Mouse (Mus musculus) ovary, postnatal 10 days (tissue): ENCODE measurements around the gene Plscr2.

Source experiments
- DNase-seq: peaks from one replicate; pipeline ENCODE4 v3.0.0; 2022; ENCODE audit warnings: low spot score

Plscr2 gene

DNA sequence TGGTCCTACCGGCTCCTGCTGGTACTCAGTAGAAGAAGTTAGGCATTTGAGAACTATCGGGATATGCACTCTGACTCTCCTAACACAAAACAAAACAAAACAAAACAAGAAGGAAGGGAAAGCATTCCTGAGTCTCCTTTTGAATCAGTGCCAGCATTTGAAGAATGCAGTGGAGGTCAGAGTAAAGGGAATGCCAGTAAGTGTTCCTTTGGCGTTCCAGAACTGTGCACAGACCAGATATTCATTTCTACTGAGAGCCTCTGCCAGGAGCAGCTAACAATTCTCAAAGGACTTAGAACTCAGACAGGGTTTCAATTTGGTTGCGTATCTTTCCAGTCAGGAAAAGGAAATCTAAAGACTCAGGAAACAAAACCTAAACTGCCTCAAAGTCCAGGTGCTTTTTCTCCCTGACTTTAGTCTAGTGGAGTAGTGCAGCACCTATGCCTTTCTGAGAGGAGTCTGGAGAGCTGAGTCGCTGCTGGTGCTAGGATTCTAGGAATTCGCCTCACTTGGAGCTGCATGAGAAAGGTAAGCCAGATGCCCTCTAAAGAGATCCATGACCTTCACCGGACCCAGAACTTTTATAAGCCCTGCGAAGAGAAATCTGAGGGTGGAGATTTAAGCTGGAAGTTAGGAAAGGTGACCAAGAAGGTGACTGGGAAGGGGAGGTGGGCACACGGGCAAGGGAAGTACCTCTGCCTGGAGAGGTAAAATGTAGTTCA, at the start of gene Plscr2:
TSS of gene Plscr2 (plus strand) at position 117 of the 722 bp plus-strand sequence.
- no peak for DNase-seq

DNA sequence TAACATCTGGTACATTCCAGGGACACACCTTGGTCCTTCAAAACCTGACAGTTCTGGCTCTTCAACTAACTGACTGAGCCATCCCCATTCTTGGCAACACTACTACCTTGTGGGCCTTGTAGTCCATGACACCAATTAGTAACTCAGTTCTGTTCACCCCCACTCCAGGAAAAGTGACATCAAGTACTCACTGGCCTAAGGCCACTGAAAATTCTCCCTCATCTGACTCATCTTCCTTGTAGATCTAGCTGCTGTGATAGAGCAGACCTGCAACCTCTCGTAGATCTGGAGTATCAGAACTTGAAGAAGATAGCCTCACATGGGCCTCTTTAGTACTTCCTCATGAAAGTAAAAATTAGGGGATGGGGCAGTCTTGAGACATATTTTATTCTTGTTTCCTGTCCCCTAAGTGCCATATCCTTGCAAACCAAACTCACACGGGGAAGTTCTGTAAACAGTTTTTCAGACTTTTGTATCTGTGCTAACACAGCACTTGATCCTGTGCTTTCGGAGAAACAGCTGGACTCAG, 49.2 kb upstream of the Plscr2 start:
- DNase-seq: no peak

DNA sequence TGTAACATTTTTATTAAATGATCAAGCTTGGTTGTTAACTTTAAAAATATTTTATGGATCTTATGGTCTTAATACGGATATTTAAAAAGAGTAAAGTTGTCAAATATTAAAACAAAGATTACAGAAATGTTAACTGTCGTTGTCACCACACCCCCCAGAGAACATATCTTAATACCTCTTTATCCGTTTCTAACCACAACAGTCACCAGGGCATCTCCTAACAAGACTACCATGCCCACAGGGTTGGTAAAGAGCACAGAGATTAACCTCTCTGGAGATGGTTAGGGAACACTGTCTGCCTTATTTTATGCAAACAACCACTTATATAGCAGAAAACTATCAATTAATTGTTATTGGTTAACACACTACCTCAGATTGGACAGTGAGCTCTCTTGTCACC, 48.6 kb upstream of the Plscr2 start:
- no peak for DNase-seq

DNA sequence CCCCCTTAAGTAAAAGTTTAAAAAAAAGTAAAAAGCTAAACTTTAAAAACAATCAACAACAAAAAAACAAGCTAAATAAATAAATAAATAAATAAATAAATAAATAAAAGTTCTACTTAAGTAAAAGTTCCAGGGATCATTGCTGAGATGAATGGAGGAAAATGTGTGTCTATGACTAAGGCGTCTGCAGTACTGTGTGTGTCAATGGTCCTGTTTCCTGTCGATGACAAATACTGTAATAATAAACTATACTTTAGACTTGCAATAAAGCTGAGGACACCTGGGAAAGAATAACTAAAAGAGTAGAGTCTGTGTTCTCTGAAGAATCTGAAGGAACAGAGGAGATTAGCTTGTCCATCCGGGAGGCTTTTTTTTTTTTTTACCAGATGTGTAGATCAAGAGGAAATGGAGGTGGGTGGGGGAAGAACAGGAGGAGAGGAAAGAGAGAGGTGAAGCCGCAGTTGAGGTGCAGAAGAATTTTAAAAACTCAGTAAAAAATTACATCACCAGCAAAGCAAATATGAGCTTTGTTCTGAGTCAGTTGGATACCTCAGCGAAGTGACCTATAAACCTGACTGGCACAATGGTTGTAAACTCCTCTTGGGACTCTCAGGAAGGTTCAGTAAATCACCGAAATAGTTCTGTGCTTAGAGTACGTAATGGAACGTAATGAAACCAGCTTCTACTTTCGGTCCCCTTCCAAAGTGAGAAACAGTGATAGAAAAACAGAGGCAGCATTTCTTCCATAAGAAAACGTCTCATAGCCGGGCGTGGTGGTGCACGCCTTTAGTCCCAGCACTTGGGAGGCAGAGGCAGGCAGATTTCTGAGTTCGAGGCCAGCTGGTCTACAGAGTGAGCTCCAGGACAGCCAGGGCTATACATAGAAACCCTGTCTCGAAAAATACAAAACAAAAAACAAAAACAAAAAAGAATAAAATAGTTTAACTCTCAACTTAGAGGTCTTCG, 46.3 kb upstream of the Plscr2 start:
- DNase-seq: no peak

DNA sequence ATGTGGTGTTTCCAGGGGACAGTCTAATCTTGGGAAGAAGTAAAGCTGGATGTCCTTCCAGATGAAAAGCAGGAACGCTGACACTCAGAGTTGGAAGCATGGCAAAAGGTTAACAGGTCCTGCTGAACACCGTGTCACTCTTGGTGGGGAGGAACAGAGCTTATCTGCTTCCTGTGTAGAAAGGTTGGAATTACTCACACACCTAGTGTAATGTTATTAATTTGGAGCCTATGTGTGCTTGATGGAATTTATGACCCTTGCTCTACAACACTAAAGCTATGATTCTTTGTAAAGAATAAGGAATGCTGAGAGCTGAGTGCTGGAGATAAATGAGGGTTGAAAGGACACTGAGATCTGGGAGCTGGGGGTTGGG, 45.6 kb upstream of the Plscr2 start:
- no peak for DNase-seq

DNA sequence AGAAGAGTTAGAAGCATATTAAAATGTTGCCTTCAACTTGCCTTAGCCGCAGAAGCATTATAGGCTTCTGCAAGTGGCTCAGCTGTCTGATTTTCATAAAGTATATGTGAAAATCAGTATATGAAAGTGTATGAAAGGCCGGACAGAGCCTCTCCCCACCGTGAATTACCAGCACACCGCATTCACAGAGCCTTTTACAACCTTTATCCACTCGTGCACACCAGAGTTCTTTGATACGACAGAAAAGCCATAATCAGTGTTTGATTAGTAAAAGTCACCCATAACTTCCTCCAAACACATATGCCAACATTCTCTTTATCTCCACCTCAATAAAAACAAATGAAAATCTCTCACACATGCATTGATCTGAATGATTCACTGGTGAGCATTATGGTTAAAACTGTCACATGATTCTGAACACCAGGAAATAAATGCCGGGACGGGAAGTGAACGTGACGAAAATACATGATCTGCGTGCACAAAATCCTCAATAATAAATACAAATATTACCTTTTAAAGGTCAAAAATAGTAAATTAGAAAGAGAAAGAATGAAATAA, 40.4 kb upstream of the Plscr2 start:
- no peak for DNase-seq

DNA sequence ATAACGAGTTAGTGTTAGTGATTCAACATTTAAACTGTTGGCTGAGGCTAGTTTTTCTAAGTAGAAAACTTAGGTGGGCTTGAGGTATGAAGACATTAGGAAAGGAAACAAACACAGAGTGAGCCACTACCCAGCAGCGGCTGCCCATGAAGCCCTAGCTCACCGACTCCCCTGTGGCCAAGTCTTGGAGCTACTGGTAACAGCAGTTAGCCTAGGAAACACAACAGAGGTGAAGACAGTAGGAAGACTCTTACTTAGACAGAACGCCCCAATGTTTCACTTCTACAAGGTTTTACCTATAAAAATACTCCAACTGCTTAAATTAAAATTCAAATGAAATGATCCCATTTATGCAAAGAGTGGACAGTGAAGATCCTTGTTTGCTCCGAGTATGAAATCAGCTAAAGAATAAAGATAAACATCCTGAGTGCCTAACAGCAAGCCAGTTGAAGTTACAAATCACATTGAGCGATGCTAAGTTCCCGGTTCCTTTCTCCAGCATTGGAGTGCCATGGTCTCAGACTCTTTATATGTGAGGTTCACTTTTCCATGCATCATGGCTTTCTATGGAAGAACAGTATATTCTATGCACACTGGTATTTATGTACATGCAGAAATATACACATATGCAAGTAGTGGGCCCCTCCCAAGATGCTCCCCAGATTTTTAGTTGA, 26.5 kb upstream of the Plscr2 start:
- no peak for DNase-seq

DNA sequence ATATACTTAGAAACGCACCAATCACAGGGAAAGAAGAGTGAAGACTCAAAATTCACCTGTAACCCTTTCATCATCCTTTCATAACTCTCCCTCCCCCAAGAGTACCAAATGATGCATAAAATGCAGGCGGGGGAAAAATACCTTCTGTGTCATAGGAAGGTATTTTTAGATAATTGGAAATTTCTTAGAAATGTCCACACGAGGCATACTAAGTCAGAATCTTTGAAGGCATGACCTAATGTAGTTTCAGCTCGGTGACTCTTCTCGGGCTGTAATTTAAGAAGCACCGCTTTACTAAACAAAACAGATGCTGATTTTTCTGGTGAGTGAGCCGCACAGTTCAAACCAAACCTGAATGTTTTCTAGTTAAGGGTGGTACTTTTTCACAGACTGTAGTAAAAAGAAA, 26.0 kb upstream of the Plscr2 start, which contains the start of gene Plscr1:
TSS of gene Plscr1 (plus strand) at position 304 of the 406 bp plus-strand sequence.
- DNase-seq: no peak

DNA sequence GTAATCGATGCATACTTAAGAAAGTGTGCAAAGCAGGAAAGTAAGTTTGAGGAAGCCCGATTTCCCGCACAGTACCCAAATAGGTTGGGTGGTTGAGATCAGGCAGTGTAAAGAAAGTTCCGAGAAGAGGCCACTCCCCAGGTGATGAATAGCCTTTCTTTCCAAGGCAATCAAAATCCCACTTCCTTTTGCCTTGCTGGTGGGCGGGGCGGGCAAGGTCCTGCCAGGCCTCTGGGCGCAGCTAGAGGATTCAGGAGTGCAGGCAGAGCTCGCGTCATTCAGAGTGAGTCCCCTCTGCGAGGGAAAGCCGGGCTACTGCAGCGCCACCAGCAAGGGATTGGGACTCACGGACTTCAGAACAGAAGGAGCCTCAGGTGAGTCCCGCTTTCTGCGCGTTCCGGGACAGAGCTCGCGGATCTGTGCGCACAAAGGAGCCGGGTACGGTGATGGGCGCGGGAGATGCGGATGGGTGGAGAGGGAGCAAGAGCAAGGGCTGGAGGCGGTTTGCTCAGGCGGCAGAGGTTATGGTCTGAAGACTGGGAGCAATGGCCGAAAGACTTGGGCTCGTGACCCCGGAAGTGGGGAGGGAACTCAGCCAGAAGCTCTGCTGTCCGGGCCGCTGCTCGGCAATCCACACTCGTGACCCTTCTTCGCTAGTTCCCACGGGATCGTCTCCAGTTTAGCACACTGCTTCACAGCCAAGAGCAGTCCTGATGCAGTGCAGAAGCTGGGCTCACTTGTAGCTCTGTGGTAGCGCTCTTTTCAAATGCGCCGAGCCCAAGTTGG, 25.2 kb upstream of the Plscr2 start:
- DNase-seq: peak; percentile 60

DNA sequence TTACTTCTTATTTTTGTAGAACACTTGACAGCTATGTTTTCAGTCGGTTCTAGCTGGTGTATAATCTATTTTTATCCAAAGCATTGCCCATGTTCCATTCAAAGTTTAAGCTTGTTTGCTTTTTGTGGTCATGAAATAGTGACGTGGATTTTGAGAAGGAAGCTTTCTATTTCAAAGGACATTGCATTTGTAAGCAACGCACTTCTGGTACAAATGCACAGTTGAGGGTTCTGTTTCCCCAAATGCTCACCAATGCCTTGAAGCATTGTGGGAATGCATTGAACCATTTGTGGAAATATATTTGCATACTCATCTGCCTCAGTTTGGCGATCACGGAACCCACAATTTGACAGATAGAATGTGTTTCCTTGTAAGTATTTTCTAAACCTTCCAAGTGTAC, 22.7 kb upstream of the Plscr2 start:
- no peak for DNase-seq

DNA sequence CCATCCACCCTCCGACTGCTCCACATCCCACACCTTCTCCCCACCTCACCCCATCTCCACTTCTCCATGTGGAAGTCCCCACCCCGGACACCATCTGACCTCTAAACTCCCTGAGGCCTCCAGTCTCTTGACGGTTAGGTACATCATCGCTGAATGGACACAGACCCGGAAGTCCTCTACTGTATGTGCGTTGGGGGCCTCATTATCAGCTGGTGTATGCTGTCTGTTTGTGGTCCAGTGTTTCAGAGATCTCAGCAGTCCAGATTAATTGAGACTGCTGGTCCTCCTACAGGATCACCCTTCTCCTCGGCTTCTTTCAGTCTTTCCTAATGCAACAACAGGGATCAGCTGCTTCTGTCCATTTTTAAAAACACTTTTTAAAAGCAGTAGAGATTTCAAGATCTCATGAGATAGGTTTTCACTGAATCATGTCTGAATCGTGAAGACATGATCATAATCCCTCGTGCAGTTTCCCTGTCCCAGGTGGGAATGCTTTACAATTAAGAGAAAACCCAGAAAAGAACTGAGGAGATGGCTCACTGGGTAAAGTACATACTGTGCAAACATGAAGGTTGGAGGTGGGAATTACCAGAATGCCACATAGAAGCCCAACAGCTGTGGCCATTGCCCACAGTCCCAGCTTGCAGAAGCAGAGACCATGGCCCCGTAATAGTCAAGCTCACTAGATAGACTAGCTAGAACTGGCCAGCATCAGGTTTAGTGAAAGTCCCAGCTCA, 21.6 kb upstream of the Plscr2 start:
- no peak for DNase-seq

DNA sequence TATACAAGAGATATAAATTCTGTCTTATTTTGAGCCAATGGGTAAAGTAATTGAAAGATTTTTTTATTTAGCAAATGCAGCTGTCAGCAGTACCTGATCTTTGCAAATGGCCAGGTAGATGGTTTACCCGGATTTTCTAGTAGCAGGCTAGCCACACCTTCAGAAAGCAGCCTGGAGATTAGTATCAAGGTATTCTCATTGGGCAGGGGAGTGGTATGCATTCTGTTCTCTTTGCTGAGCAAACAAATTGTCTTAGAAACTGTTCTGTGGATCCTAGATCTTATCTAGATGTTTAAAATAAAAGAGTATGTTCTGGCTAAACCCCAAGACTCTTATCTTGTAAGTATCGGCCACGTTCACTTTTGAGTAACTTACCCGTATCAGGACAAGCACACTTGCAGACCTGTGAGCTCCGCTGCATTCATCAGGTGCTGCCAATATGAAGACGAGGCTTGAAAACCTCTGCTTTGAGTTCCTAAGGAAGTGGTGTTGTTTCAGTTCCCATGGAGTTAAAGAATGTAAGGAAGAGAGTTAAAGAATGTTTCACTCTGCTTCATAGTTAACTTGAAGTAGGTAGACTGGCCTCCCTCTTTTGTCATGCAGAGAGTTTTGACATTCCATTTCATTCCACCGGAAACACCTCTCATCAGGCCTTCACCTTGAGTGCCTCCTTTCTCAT, 14.8 kb upstream of the Plscr2 start:
- DNase-seq: no peak

DNA sequence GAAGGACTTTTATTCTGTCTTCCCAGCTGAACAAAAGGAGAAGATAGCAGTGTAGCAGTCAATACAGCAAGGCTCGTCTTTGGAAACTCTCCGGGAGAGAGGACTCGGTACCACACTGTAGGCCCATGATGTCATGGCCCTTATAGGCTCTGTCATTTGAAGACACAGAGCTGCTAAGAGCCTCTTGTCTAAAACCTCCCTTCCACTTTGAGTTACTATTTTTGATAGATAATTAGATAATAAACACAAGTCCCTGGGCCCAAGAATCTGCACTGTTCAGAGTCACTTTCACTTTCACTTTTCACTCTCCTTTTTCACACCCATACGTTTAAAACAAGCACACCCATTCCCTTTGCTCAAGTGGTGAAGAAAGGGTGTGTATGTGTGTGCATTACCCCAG, 9.7 kb upstream of the Plscr2 start:
- DNase-seq: no peak

DNA sequence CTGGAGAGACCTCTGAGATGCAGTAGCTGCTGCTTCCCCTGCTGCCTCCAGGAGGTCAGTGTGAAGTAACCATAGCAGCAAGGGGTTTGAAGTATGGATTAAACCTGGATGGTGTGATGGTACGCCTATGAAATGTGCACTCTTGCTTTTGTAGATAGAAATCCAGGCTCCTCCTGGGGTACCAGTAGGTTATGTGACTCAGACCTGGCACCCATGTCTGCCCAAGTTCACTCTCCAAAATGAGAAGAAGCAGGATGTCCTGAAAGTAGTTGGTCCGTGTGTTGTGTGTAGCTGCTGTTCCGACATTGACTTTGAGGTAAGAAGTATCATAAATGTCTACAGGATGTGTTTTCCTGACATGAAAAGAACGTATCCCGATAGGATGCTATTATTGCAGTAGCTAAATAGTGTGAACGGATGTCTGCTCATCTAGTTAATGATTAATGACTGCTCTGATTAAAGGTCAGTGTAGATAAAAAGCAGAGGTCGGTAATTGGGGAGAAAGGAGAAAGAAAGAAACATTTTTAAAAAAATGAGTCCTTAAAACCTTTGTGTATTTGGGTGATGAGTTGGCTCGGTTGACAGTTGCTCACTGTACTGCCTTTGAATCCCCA, 8.7 kb upstream of the Plscr2 start:
- no peak for DNase-seq

DNA sequence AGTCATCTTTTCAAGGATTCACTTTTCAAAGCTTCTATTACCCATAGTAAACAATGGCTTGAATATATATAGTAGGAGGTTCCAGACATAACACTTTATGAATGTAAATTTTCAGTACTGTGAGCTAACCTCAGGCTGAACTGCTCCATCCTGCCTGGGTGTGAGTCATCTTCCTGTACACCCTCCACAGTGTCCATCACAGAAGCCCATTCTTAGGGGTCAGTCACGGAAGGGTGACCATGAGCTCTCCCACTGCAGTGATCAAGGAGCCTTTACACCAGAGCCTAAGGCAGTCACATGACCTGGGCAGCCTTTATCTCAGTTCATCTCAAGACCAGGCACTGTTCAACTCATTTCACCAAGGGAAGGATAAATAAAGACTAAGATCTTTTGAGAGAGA, 7.7 kb upstream of the Plscr2 start:
- no peak for DNase-seq

DNA sequence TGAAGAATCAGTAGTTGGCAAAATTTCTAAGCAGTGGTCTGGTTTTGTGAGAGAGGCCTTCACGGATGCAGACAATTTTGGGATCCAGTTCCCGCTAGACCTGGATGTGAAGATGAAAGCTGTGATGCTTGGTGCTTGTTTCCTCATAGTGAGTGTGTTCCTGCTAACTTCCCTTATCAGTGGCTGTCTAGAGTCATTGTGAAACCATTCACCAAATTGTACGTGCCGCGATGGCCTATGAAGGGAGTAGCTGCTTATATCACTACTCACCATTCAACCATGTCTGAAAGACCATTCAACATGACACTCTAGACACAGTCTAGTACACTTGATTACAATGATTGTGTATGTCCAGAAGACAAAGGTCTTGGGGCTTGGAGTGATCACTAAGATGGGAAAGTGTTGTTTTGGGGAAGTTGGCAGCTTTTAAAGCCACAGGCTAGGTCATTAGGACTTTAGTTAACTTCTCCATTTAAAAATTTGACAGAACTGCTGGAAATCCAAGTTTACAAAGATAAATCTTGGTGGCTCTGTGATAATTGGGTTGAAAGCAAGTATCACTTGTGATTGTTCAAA, 5.5 kb upstream of the Plscr2 start:
- no peak for DNase-seq

DNA sequence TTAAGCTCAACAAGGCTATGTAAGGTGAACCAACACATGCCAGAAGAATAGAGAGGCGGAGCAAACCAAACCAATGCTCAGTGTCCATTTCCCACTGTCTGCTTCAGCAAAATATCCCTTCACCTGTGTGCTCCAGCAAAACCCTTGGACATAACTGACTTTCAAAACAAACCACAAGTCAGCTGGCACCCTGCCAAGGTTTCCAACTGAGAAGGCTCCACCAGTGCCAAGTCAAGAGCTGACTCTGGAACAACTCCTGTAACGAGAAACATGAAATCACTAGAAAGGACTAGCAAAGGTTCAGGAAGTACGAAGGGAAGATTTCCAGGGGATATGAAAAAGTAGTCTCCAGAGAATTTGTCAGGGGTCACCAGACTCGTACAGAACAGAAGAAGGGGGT, 4.5 kb upstream of the Plscr2 start:
- peak; percentile 36 for DNase-seq

DNA sequence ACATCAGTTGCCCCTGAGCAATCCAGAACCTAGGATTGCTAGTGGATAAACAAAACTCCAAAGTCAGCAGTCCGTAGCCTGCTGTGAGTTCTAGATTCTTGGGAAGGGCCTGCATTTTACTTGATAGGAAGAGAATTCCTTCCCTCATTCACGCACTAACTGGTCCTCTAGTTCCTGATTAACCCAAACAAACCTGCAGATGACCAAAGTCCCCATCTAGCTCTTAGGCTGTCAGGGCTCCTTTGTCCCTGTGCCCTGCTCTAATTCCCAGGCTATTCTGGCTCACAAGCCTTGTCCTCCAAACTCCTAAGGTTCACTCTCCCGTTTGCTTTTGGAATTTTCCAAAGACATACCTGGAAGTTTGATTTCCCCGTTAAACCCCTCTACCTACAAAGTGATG, 2.8 kb upstream of the Plscr2 start:
- DNase-seq: no peak

DNA sequence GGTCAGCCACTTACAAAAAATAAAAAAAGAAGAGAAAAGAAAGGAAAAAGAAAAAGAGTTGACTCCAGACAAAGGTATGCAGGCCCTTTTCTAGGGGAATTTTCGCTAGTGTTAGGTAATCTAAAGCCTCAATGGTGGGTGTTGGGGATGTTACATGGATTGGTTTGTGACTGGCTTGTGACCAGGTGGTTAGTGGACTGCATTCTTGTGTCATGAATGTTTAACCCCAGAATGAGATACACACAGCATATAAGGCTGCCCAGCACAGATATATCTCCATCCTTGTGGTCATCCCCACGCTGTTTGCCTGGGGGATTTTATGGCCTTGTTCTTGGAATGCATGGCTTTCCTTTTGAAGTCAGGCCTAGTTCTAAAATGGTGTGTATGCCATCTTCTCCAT, 2.1 kb upstream of the Plscr2 start:
- no peak for DNase-seq
